Mouse (Mus musculus) NIH3T3 (cell line): ENCODE measurements around the gene Ly6g6c.

Experiments used
- DNase-seq: peaks from one replicate; pipeline ENCODE4 v3.0.0-alpha.2; 2012; ENCODE audit warnings: low read depth

Gene Ly6g6c

DNA sequence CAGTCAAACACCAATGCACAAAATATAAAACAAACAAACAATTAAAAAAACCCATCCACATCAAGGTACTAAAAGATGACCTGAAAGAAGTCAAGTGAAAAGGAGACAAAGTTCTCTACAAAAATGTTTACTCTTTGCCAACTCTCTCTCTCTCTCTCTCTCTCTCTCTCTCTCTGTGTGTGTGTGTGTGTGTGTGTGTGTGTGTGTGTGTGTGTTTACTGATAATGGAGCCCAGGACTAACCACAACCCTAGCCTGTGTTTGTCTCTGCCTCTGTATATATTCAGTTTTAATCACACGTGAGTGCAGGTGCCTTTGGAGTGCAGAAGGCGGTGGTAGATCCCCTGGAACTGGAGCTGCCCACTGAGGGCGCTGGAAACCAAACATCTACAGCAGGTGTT lies 8.1 kb upstream of the Ly6g6c start:
- no peak for DNase-seq

- no peak for DNase-seq
Measured at GRCm38 (mm10) chr17:35058316-35058715, 6.9 kb upstream of the Ly6g6c start.

DNA sequence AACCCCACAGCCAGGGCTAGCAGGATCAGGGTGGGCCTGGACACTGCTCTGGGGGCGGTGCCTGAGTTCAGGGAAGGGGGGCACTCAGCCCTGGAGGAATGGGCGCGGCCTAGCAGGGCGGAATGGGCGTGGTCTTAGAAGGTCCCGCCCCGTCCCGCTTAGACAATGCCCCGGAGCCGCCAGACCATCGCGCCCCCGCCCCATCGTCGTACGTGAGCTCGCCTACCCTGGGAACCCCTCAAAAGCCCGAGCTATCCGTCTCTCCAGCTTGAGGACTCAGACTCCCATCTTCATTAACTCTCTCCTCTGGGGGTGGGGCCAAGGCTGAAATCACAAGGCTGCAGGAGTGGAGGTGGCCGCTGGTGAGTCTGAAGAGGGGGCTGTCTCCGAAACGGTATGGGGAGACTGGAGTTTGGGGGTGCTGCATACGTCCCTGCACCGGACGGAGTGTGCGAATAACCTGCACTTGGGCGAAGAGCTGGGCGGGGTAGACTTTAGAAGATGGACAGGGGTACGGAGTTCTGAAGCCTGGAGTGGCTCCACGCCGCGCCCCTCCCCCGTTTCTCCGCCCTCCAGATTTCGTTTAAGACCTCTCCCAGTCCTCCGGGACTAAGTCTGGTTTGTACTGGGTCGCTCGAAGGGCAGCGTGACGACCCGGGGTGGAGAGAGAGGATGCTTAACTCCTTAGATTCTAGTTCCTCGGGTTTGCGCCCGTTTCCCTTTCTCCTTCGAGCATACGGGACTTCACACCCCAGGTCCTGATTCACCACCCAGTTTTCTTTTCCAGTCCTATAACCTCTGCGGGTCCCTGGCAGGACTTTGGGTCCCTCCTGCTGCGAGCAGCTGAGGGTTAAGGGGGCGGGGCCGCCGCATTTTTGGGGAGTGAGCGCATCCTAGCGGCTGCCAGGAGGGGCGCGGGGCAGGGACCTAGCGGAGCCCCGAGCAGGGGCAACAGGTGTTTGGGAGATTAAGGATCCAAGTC lies 6.0 kb upstream of the Ly6g6c start, which contains the start of gene Ddah2:
Gene Ddah2 (plus strand): TSS at position 125 of the 982 bp plus-strand sequence.
- peak; percentile 96 for DNase-seq

DNA sequence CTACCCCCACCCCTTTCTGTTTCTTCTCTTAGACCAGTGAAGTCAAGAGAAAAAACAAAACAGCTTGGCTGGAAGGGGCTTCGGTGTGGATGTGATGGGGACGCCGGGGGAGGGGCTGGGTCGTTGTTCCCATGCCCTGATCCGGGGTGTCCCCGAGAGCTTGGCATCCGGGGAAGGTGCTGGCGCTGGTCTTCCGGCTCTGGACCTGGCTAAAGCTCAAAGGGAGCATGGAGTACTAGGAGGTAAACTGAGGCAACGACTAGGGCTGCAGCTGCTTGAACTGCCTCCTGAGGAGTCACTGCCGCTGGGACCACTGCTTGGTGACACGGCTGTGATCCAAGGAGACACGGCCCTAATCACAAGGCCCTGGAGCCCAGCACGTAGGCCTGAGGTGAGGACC lies 5.1 kb upstream of the Ly6g6c start:
- DNase-seq = no peak

- DNase-seq = peak; percentile 53
Measured at GRCm38 (mm10) chr17:35060737-35061297, 4.4 kb upstream of the Ly6g6c start.

GRCm38 (mm10) chr17:35061299-35061698 lies 3.9 kb upstream of the Ly6g6c start:
- no peak for DNase-seq

DNA sequence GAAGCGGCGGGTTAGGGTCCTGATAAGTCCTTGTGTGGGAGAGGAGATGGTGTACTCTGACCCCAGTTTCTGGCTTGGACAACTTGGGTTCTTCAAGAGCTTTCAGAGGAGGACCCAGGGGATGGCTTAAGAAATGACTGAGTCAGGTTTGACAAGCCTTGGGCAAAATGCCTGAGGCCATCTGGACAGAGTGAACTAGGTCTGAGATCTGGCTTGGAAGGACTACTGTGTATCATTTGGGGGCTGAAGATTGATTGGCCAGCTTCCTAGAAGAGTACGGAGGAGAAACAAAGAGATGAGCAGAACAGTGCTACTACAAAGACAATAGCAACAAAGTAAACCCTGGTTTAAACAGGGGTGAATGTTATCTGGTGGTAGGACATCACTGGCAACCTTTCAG lies 1.7 kb upstream of the Ly6g6c start:
- DNase-seq = peak; percentile 46

DNA sequence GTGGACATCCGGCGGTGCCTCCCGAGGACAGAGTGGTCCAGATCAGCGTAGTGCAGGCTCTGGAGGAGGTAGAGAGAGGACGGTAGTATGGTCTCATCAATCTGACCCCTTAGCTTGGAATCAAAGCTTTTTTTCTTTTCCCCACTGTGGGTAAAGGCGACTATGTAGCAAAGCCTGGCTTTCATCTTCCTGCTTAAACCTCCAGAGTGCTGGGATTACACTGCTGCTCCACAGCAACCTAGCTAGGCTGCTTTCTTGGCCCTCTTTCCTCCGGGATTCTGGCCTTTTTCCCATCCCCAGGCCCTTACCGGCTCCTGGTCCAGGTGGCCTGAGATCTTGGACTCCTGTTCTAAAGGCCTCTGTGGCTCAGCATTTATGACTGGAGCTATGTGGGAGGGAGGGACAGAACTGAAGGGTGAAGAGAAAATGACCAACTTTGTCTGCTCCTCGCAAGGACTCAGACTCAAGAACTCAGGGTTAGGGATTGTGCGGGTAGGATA lies 760 bp upstream of the Ly6g6c start:
- no peak for DNase-seq

GRCm38 (mm10) chr17:35066084-35066483 lies 896 bp downstream of the Ly6g6c start, which contains the start of gene Mpig6b:
Gene Mpig6b (minus strand): TSS chr17:35066184.
- no peak for DNase-seq

- DNase-seq = peak; percentile 52
Measured at GRCm38 (mm10) chr17:35068213-35068914, 3.2 kb downstream of the Ly6g6c start.

GRCm38 (mm10) chr17:35070556-35071229 lies 5.5 kb downstream of the Ly6g6c start:
- DNase-seq = peak; percentile 18

GRCm38 (mm10) chr17:35071454-35071853 lies 6.3 kb downstream of the Ly6g6c start:
- no peak for DNase-seq

DNA sequence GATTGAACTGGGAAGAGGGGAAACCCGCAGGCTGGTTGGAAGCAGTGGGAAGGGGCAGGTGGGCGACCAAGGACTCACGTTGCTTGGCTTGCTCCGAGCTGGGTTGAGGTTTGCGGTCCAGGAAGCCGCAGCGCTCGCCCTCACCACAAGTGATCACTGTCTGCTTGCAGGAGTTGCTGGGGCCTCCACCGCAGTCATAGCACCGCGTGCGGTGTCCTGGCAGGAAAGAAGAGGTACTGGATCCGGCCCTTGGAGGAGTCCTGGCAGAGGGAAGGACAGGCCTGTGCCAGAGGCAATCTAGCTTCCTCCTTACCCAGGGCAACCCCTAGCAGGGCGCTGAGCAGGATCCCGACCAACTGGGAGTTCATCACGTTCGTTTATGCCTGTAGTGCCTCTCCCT lies 8.9 kb downstream of the Ly6g6c start:
- no peak for DNase-seq

DNA sequence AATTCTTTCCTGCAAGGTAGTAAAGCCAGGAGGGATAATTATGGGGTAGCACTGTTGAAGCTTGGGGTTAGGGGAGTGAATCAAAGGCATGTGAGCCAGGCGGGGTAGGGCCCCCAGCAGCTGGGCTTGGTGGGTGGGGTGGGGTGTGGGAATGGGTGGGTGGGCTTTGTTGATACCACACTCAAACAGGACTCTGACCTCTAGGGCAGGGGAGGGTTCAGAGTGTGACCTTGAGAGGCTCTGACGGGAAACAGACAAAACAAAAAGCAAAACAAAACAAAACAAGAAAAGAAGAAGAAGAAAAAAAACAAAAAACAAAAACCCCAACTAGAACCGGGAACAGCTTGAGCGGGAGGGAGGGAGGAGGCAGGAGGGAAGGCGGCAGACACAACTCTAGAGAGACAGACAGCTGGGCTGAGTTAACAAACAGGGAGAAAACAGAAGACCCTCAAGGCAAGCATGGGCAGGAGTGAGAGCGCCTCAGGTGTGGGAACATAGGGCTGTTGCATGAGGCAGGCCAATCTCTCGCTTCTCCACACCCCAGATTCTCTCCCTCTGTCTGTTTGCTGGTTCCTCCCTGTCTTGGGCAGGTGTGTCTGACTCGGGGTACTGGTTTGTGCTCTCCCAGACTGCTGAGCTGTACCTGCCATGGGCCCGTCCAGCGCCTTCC lies 11.5 kb downstream of the Ly6g6c start, which contains the start of gene Ly6g6e:
Gene Ly6g6e (plus strand): TSS at position 396 of the 670 bp plus-strand sequence.
- DNase-seq = no peak

DNA sequence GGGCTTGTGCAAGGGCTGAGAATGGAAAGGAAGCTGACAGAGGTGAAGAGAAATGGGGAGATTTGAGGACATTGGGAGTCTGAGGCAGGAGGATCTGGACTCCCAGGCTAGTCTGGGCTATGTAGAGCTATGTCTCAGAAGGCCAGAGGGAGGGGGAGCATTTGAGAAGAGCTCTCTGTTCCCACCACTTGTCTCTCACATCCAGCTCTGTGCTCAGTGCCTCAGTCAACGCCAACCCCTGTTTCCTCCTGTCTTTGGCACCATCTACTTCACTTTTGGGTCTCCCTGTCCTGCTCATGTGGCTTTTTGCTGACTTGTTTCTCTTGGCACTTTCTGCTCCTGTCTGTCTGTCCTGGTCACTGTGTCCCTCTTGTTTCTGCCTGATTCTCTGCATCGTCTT lies 12.1 kb downstream of the Ly6g6c start:
- no peak for DNase-seq

DNA sequence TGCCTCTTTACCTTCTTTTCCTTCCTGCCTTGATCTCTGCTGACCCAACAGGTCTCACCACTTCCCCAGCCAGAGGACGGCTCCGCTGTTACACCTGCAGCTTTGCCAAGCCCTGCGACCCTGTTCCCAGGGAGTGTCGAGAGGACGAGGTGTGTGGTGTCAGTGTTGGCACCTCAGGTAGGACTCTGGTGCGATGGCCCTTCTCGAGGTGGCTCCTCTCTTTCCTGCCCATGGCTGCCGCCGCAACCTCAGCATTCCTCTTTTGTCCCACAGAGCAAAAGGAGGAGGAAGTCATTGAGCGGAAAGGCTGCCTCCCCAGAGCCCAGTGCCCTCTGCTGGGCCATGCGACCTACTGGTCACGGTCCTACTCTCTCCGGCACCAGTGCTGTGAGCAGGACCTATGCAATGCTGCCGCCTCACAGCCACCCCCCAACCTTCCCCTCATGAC lies 12.6 kb downstream of the Ly6g6c start, which contains the start of gene Ly6g6d:
Gene Ly6g6d (minus strand): TSS at position 280 of the 448 bp plus-strand sequence.
- DNase-seq = no peak

DNA sequence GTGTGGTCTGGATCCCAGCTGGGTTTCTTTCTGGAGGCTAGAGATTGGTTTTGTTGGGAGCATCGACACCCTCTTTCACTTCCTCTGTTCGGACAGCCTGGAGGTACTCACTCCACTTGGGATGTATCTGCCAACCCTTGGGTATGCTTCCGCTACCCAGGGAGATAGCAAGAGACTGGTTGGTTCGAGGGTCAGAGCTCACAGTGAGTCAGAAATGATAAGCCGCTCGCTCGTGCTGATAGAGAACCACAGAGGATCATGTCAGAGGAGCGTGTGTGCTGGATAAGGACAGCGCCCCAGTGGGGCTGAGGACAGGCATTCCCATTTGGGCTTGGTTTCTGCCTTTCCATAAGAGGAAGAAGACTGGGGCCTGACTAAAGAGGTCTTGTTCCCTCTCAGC lies 14.6 kb downstream of the Ly6g6c start:
- DNase-seq = no peak

DNA sequence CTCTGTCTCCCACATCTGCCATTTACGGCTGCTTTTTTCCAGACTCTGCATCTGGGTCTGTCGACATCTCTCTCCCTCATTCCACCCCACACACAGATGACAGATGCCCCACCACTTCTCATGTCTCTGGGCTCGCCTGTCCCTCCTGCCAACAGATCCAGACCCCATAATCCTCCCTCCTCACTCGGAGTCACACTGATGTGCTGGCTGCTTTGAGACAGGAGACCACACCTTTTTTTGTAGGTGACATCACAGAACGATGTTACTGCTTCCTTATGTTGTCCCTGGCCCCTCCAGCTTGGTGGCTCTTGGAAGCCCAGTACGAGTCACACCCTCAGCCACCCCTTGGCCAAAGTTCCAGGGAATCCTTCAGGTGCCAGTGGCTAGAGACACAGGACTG lies 15.1 kb downstream of the Ly6g6c start:
- no peak for DNase-seq

GRCm38 (mm10) chr17:35080710-35081109 lies 15.5 kb downstream of the Ly6g6c start:
- DNase-seq = no peak

GRCm38 (mm10) chr17:35082841-35083576 lies 17.8 kb downstream of the Ly6g6c start:
- no peak for DNase-seq
